Mouse (Mus musculus): Measurements from ENCODE around the gene Zscan25. TPM values are rescaled to one million over a fixed set of nuclear protein-coding genes. Genes with fewer than 3 reads are reported as not detected.

The Zscan25 gene
- polyA plus RNA-seq, 1 experiment from 2014 or later: 0.30 TPM

Other genes starting within 250 kb of the Zscan25 start
- not detected in 2 replicates for gene Gm4871, start 247.7 kb upstream of the Zscan25 start, polyA plus RNA-seq (2015; fragmentation: Nextera tagmentation; extraction: Ambion mirVana)
- gene 1700018F24Rik, start 237.5 kb upstream of the Zscan25 start, polyA plus RNA-seq (2015; fragmentation: Nextera tagmentation; extraction: Ambion mirVana): not detected in 2 replicates
- gene Arpc1a, start 196.7 kb upstream of the Zscan25 start, polyA plus RNA-seq (2015; fragmentation: Nextera tagmentation; extraction: Ambion mirVana): 142 and 145 TPM in 2 replicates
- gene Kpna7, start 196.5 kb upstream of the Zscan25 start, polyA plus RNA-seq (2015; fragmentation: Nextera tagmentation; extraction: Ambion mirVana): 0.10 and 0.17 TPM in 2 replicates
- gene Arpc1b, start 166.3 kb upstream of the Zscan25 start, polyA plus RNA-seq (2015; fragmentation: Nextera tagmentation; extraction: Ambion mirVana): 283 and 304 TPM in 2 replicates
- 51.1 and 62.0 TPM in 2 replicates for gene Pdap1, start 140.3 kb upstream of the Zscan25 start, polyA plus RNA-seq (2015; fragmentation: Nextera tagmentation; extraction: Ambion mirVana)
- 128 and 129 TPM in 2 replicates for gene Bud31, start 140.1 kb upstream of the Zscan25 start, polyA plus RNA-seq (2015; fragmentation: Nextera tagmentation; extraction: Ambion mirVana)
- 8.3 and 9.1 TPM in 2 replicates for gene Ptcd1, start 113.4 kb upstream of the Zscan25 start, polyA plus RNA-seq (2015; fragmentation: Nextera tagmentation; extraction: Ambion mirVana)
- gene Cpsf4, start 113.3 kb upstream of the Zscan25 start, polyA plus RNA-seq (2015; fragmentation: Nextera tagmentation; extraction: Ambion mirVana): 19.1 and 19.6 TPM in 2 replicates
- gene Atp5j2, start 88.4 kb upstream of the Zscan25 start, polyA plus RNA-seq (2015; fragmentation: Nextera tagmentation; extraction: Ambion mirVana): 602 and 646 TPM in 2 replicates
- 9.1 and 9.8 TPM in 2 replicates for gene Zkscan14, start 78.6 kb upstream of the Zscan25 start, polyA plus RNA-seq (2015; fragmentation: Nextera tagmentation; extraction: Ambion mirVana)
- gene Zkscan5, start 75.9 kb upstream of the Zscan25 start, polyA plus RNA-seq (2015; fragmentation: Nextera tagmentation; extraction: Ambion mirVana): 4.6 and 5.0 TPM in 2 replicates
- gene Zfp655, start 48.8 kb upstream of the Zscan25 start, polyA plus RNA-seq (2015; fragmentation: Nextera tagmentation; extraction: Ambion mirVana): 19.1 and 21.0 TPM in 2 replicates
- gene Cyp3a57, start 64.8 kb downstream of the Zscan25 start, polyA plus RNA-seq (2015; fragmentation: Nextera tagmentation; extraction: Ambion mirVana): 0.06 TPM in 2 replicates
- gene Cyp3a16, start 189.2 kb downstream of the Zscan25 start, polyA plus RNA-seq (2015; fragmentation: Nextera tagmentation; extraction: Ambion mirVana): 0.08 and 0.11 TPM in 2 replicates